Mouse (Mus musculus): ENCODE results near the gene Pigg. TPM values are rescaled to one million over a fixed set of nuclear protein-coding genes. Genes with fewer than 3 reads are reported as not detected.

Gene Pigg
- polyA plus RNA-seq, 1 experiment from 2014 or later = 4.6 TPM

GRCm38 (mm10) chr5:108347843-108348242, 35.4 kb downstream of the Pigg start:
- Histone ChIP-seq H3K4me1 (ENCODE audit: insufficient read depth, low read depth, low read length) (no peaks in the 10 kb centered on the region), H3K9me3 (ENCODE audit: low read length) (no peaks in the 10 kb centered on the region), H3K4me2 (replicated peaks; ENCODE audit: low read depth, low read length) (no peak overlapping the region), H3K9ac (replicated peaks; ENCODE audit: low read depth) (no peak overlapping the region), H3K27ac (ENCODE audit: low read length) (no peak overlapping the region), H3K36me3 (ENCODE audit: insufficient read depth, low read length) (0 out of 2 replicates have a peak, but pooled peaks cover 20% of the 10 kb centered on the region), H3K4me3 (ENCODE audit: low read depth, low read length) (no peak overlapping the region), H3K27me3 (replicated peaks; ENCODE audit: insufficient read depth, low read length) (no peaks in the 10 kb centered on the region)
- TF ChIP-seq CTCF (IDR thresholded peaks at IDR 0.05) (no peak), EP300 (IDR thresholded peaks at IDR 0.05) (no peak)
- no peak for DNase-seq (ENCODE audit: low spot score)
- no peak for ATAC-seq
- WGBS = 82% methylated on average over 6 of the region's 6 CpGs

- no peaks in the 10 kb centered on the region for H3K27me3 ChIP-seq (replicated peaks; ENCODE audit: insufficient read depth, low read length)
- WGBS = 94% methylated on average over 9 of the region's 9 CpGs
- no peak overlapping the region for H3K4me2 ChIP-seq (replicated peaks; ENCODE audit: low read depth, low read length)
- no peak overlapping the region for H3K9ac ChIP-seq (replicated peaks; ENCODE audit: low read depth)
- no peak for DNase-seq (ENCODE audit: low spot score)
- H3K4me1 ChIP-seq (ENCODE audit: insufficient read depth, low read depth, low read length) = no peaks in the 10 kb centered on the region
- H3K36me3 ChIP-seq (ENCODE audit: insufficient read depth, low read length) = 0 out of 2 replicates have a peak, but pooled peaks cover 18% of the 10 kb centered on the region
- H3K27ac ChIP-seq (ENCODE audit: low read length) = no peak overlapping the region
- no peak for ATAC-seq
- no peak for TF ChIP-seq EP300 (IDR thresholded peaks at IDR 0.05)
- TF ChIP-seq CTCF (IDR thresholded peaks at IDR 0.05) = no peak
- H3K9me3 ChIP-seq (ENCODE audit: low read length) = no peaks in the 10 kb centered on the region
- H3K4me3 ChIP-seq (ENCODE audit: low read depth, low read length) = no peak overlapping the region
These were observed 37.2 kb downstream of the Pigg start for GRCm38 (mm10) chr5:108349511-108350148.

- WGBS = 78% methylated on average over 2 of the region's 2 CpGs
- Histone ChIP-seq H3K9me3 (ENCODE audit: low read length) (no peaks in the 10 kb centered on the region), H3K9ac (replicated peaks; ENCODE audit: low read depth) (no peak overlapping the region), H3K36me3 (ENCODE audit: insufficient read depth, low read length) (no peaks in the 10 kb centered on the region), H3K27ac (ENCODE audit: low read length) (no peak overlapping the region), H3K4me2 (replicated peaks; ENCODE audit: low read depth, low read length) (no peak overlapping the region), H3K4me1 (ENCODE audit: insufficient read depth, low read depth, low read length) (no peaks in the 10 kb centered on the region), H3K27me3 (replicated peaks; ENCODE audit: insufficient read depth, low read length) (no peaks in the 10 kb centered on the region), H3K4me3 (ENCODE audit: low read depth, low read length) (no peak overlapping the region)
- ATAC-seq (no peak), DNase-seq (ENCODE audit: low spot score) (no peak)
- no peak for TF ChIP-seq EP300 (IDR thresholded peaks at IDR 0.05)
These were observed 41.6 kb downstream of the Pigg start for GRCm38 (mm10) chr5:108354056-108354455.

- no peaks in the 10 kb centered on the region for H3K9me3 ChIP-seq (ENCODE audit: low read length)
- no peak overlapping the region for H3K4me3 ChIP-seq (ENCODE audit: low read depth, low read length)
- H3K4me2 ChIP-seq (replicated peaks; ENCODE audit: low read depth, low read length) = no peak overlapping the region
- H3K27ac ChIP-seq (ENCODE audit: low read length) = no peak overlapping the region
- 86% methylated on average over 1 of the region's 1 CpGs for WGBS
- no peak overlapping the region for H3K9ac ChIP-seq (replicated peaks; ENCODE audit: low read depth)
- H3K36me3 ChIP-seq (ENCODE audit: insufficient read depth, low read length) = no peaks in the 10 kb centered on the region
- no peak for DNase-seq (ENCODE audit: low spot score)
- TF ChIP-seq CTCF (IDR thresholded peaks at IDR 0.05) (no peak), EP300 (IDR thresholded peaks at IDR 0.05) (no peak)
- H3K4me1 ChIP-seq (ENCODE audit: insufficient read depth, low read depth, low read length) = no peaks in the 10 kb centered on the region
- no peaks in the 10 kb centered on the region for H3K27me3 ChIP-seq (replicated peaks; ENCODE audit: insufficient read depth, low read length)
- ATAC-seq = no peak
These were observed 45.5 kb downstream of the Pigg start for GRCm38 (mm10) chr5:108357862-108358261.

- H3K27ac ChIP-seq (ENCODE audit: low read length) = no peak overlapping the region
- no peaks in the 10 kb centered on the region for H3K9me3 ChIP-seq (ENCODE audit: low read length)
- DNase-seq (ENCODE audit: low spot score) (no peak), ATAC-seq (no peak)
- TF ChIP-seq CTCF (IDR thresholded peaks at IDR 0.05) = no peak
- TF ChIP-seq EP300 (IDR thresholded peaks at IDR 0.05) = no peak
- H3K9ac ChIP-seq (replicated peaks; ENCODE audit: low read depth) = no peak overlapping the region
- no peak overlapping the region for H3K4me2 ChIP-seq (replicated peaks; ENCODE audit: low read depth, low read length)
- H3K27me3 ChIP-seq (replicated peaks; ENCODE audit: insufficient read depth, low read length) = no peaks in the 10 kb centered on the region
- 80% methylated on average over 9 of the region's 9 CpGs for WGBS
- H3K4me1 ChIP-seq (ENCODE audit: insufficient read depth, low read depth, low read length) = no peaks in the 10 kb centered on the region
- H3K36me3 ChIP-seq (ENCODE audit: insufficient read depth, low read length) = no peaks in the 10 kb centered on the region
- no peak overlapping the region for H3K4me3 ChIP-seq (ENCODE audit: low read depth, low read length)
These were observed 47.1 kb downstream of the Pigg start for GRCm38 (mm10) chr5:108359491-108359890.

- Histone ChIP-seq H3K36me3 (ENCODE audit: insufficient read depth, low read length) (no peaks in the 10 kb centered on the region), H3K4me3 (ENCODE audit: low read depth, low read length) (no peak overlapping the region), H3K9me3 (ENCODE audit: low read length) (no peaks in the 10 kb centered on the region), H3K4me1 (ENCODE audit: insufficient read depth, low read depth, low read length) (no peaks in the 10 kb centered on the region), H3K4me2 (replicated peaks; ENCODE audit: low read depth, low read length) (no peak overlapping the region), H3K9ac (replicated peaks; ENCODE audit: low read depth) (no peak overlapping the region), H3K27me3 (replicated peaks; ENCODE audit: insufficient read depth, low read length) (0 out of 2 replicates have a peak, but pooled peaks cover 5% of the 10 kb centered on the region), H3K27ac (ENCODE audit: low read length) (no peak overlapping the region)
- no peak for ATAC-seq
- TF ChIP-seq CTCF (IDR thresholded peaks at IDR 0.05) (no peak), EP300 (IDR thresholded peaks at IDR 0.05) (no peak)
- 54% methylated on average over 4 of the region's 4 CpGs for WGBS
- DNase-seq (ENCODE audit: low spot score) = no peak
These were observed 47.8 kb downstream of the Pigg start for GRCm38 (mm10) chr5:108360211-108360610.

Measured in lung, postnatal 0 days (tissue).